Mouse (Mus musculus): ENCODE data around the gene Vmn1r224.

The Vmn1r224 gene

DNA sequence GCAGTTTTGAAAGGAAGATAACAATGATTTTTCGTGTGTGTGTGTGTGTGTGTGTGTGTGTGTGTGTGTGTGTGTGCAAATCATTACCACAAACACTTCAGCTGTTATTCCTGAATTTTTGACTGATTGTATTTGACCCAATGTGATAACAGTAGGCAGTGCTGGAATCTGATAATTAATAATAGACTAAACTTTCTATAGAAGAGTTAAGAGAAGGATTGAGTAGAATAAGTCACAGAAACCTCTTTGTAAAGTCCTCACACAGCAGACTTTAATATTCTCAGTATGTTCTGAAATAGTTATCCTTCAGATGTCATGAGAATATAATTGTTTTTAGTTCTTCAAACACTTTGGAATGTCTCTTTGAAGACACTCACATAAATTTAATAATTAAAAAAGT lies at the start of gene Vmn1r224:
Gene Vmn1r224 (plus strand): TSS at position 301 of the 400 bp plus-strand sequence.
- DNase-seq (ENCODE audit: low read depth, low spot score): no peak

DNA sequence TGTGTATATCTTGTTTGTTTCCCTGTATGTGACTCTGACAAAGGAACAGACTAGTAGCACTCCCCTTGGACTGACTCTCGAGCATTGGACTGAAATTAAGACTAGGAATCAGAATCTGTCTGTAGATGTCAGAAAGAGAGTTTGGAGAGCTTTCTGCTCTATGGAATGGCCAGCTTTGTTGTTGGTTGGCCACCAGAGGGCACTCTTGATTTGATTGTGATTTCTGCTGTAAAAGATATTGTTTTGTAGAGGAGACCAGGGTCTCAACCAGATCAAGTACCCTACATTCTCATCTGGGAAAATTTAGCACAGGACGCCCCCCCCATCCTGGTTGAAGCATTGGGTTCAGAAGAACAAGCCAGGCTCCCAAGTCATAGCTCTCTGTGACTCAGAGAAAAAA lies 14.8 kb upstream of the Vmn1r224 start:
- DNase-seq (ENCODE audit: low read depth, low spot score): no peak

DNA sequence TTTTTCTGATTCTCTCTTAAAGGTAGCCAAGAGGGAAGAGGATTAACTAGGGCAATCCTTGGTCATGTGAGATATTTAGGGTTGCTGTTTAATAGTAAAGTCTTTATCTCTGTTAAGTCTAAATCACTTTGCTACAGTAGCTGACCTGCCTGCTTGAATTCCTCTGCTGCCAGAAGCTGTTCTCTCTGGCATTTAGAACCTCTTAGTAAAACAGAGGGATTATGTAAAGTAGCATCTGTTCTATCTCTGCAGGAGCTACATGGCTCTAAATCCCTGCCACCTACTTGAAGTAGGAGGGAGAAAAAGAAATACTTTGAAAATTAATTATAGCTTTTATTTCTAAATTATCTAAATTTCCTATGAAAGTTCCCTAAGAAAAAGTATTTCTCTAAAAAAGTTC lies 25.3 kb downstream of the Vmn1r224 start:
- DNase-seq (ENCODE audit: low read depth, low spot score): no peak

DNA sequence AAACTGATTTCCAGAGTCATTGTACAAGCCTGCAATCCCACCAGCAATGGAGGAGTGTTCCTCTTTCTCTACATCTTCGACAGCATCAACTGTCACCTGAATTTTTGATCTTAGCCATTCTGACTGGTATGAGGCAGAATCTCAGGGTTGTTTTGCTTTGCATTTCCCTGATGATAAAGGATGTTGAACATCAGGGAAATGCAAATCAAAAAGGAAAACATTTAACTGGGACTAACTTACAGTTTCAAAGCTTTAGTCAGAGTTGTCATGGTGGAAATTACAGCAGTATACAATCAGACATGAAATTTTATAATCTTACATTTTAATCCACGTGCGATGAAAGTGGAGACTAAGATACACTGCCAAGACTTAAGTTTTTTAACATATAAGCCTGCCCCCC lies 59.4 kb downstream of the Vmn1r224 start:
- DNase-seq (ENCODE audit: low read depth, low spot score): no peak

Measured in skeletal muscle tissue, adult 2 months (tissue).